Mouse (Mus musculus) thymus, adult 2 months (tissue): Measurements from ENCODE around the gene Gm8247.
"Not testable (repeated sequence)": the region's sequence is repeated elsewhere in the genome, so short reads cannot be mapped to it uniquely, and the experiment has no call there.

ENCODE experiments used
- CTCF ChIP-seq: fragments of 200-500 bp; IDR thresholded peaks from 2 replicates; pipeline ENCODE4 v1.5.1; 2012; ENCODE audit warnings: mild to moderate bottlenecking, control low read depth, low read length, moderate library complexity, borderline replicate concordance; ENCODE audit not compliant: control insufficient read depth, poor library complexity, insufficient read depth; ENCODE audit errors: extremely low read depth
- POLR2A ChIP-seq: fragments of 200-500 bp; IDR thresholded peaks from 2 replicates; pipeline ENCODE4 v1.6.1; 2012; ENCODE audit warnings: mild to moderate bottlenecking, low read length, control low read depth, moderate library complexity; ENCODE audit not compliant: control insufficient read depth, poor library complexity, insufficient read depth; ENCODE audit errors: extremely low read depth

- TF ChIP-seq POLR2A, CTCF: not testable (repeated sequence)
Observed at GRCm38 (mm10) chr14:44547961-44548360, 35.0 kb upstream of the Gm8247 start.
